Comparison of ENCODE assay signal across 12 mouse cellular contexts in genomic region chr4:58547273-58547565, GRCm38 (mm10). TPM values are rescaled to one million over a fixed set of nuclear protein-coding genes. Genes with fewer than 3 reads are reported as not detected.
A peak's percentile ranks its signal among the peaks of the same experiment; 100 is the strongest.
DNase-seq lines count a peak whose midpoint lies in the region; ATAC-seq and TF ChIP-seq lines count a peak whose summit lies in the region.
"Had no signal": no experiment of that assay in that cellular context is flagged by ENCODE, and none has a peak within 500 bp of the region (broad histone marks: within the 10 kb centered on the region; RNA-seq: fewer than 3 reads in every experiment).

No protein-coding gene starts in this region.

- no peak for TF ChIP-seq POLR2A in limb, embryonic 14.5 days (IDR thresholded peaks at IDR 0.05; ENCODE audit: borderline replicate concordance, extremely low read depth, insufficient read depth, insufficient read length)

- H3K36me3 ChIP-seq in embryonic facial prominence, embryonic 12.5 days: peaks cover 29% of the 10 kb centered on the region
- peaks cover 54% of the 10 kb centered on the region for H3K36me3 ChIP-seq in limb, embryonic 14.5 days (ENCODE audit: control insufficient read depth, insufficient read depth, low read length)

- no peak overlapping the region for H3K4me3 ChIP-seq in gastrocnemius, adult 2 months
- no peak overlapping the region for H3K4me3 ChIP-seq in layer of hippocampus, adult 2 months
- no peak overlapping the region for H3K4me3 ChIP-seq in embryonic facial prominence, embryonic 12.5 days
- H3K4me3 ChIP-seq in limb, embryonic 14.5 days (replicated peaks; ENCODE audit: low read length): no peak overlapping the region
- H3K4me3 ChIP-seq: erythroblast, embryonic 14.5 days had no signal

- no peak for DNase-seq in gastrocnemius, adult 2 months
- DNase-seq in gastrocnemius, postnatal 25 days: no peak
- no peak for DNase-seq in layer of hippocampus, adult 2 months (ENCODE audit: low spot score in 2 of 2)
- no peak for DNase-seq in layer of hippocampus, adult 8-10 months (ENCODE audit: low spot score in 2 of 2)
- DNase-seq in limb, embryonic 14.5 days (ENCODE audit: low spot score): peak; percentile 49
- DNase-seq in adrenal gland, postnatal 14 days: no peak
- DNase-seq in B cell, adult 2 months: no peak
- DNase-seq: cerebellum, adult 9-11 months; right cerebral cortex, adult 18-20 months had no signal

- H3K27ac ChIP-seq in gastrocnemius, adult 2 months: peak overlapping the region; percentile 53; the same call in 1 of the 2 replicates
- H3K27ac ChIP-seq in layer of hippocampus, adult 2 months: no peak overlapping the region
- H3K27ac ChIP-seq in embryonic facial prominence, embryonic 12.5 days: peak overlapping the region; percentile 55; the same call in 1 of the 2 replicates
- no peak overlapping the region for H3K27ac ChIP-seq in limb, embryonic 14.5 days (replicated peaks; ENCODE audit: low read depth, low read length)

- peak overlapping the region; percentile 32; the same call in 1 of the 2 replicates for H3K4me2 ChIP-seq in embryonic facial prominence, embryonic 12.5 days (replicated peaks)
- H3K4me2 ChIP-seq in limb, embryonic 14.5 days (replicated peaks; ENCODE audit: low read depth, low read length, severe bottlenecking): peak overlapping the region; percentile 19; the same call in 1 of the 2 replicates

- no peaks in the 10 kb centered on the region for H3K27me3 ChIP-seq in embryonic facial prominence, embryonic 12.5 days
- H3K27me3 ChIP-seq in limb, embryonic 14.5 days (ENCODE audit: control insufficient read depth, insufficient read depth, low read length): no peaks in the 10 kb centered on the region
- H3K27me3 ChIP-seq: Patski had no signal

- no peak for TF ChIP-seq CTCF in gastrocnemius, adult 2 months (IDR thresholded peaks at IDR 0.05)
- peak; percentile 43 for TF ChIP-seq CTCF in layer of hippocampus, adult 2 months (conservative IDR thresholded peaks at IDR 0.05)

- WGBS in embryonic facial prominence, embryonic 12.5 days: 59% methylated on average over 4 of the region's 4 CpGs
- 37% methylated on average over 4 of the region's 4 CpGs for WGBS in limb, embryonic 14.5 days

- no peak overlapping the region for H3K9ac ChIP-seq in embryonic facial prominence, embryonic 12.5 days
- H3K9ac ChIP-seq in limb, embryonic 14.5 days (ENCODE audit: low read depth, low read length, severe bottlenecking): no peak overlapping the region

- H3K4me1 ChIP-seq in embryonic facial prominence, embryonic 12.5 days: peaks cover 62% of the 10 kb centered on the region
- H3K4me1 ChIP-seq in limb, embryonic 14.5 days (ENCODE audit: control insufficient read depth, insufficient read depth, low read length): peaks cover 54% of the 10 kb centered on the region

- ATAC-seq in embryonic facial prominence, embryonic 12.5 days (ENCODE audit: insufficient number of reproducible peaks, insufficient read depth, low FRiP score, low TSS enrichment): no peak
- ATAC-seq in limb, embryonic 14.5 days (ENCODE audit: low FRiP score, low read depth): no peak
- ATAC-seq: Patski had no signal

- intact Hi-C loops in gastrocnemius, adult 2 months (cut with DNase I): loop anchor here (10.0 kb wide), 1 partner anchor 102 kb away; no protein-coding TSS in a partner anchor

- H3K9me3 ChIP-seq in embryonic facial prominence, embryonic 12.5 days: no peaks in the 10 kb centered on the region
- no peaks in the 10 kb centered on the region for H3K9me3 ChIP-seq in limb, embryonic 14.5 days (ENCODE audit: control insufficient read depth, low read length)

RNA-seq across cellular contexts. Expression of gene Lpar1, which starts 6.5 kb away (rescaled TPM):
- 10 to 100 TPM in 1 of 2 experiments, 1 to 10 TPM in 1; 5.3 to 13.8 TPM for total RNA-seq in gastrocnemius, adult 2 months (2021)
- total RNA-seq in gastrocnemius, postnatal 25 days (2021): 10 to 100 TPM; 14.8 to 15.4 TPM
- 10 to 100 TPM; 15.2 to 17.3 TPM for total RNA-seq in layer of hippocampus, adult 2 months (2021)
- 10 to 100 TPM; 19.0 to 22.7 (median 22.1) TPM for total RNA-seq in layer of hippocampus, adult 8-10 months (2022)
- 194 and 195 TPM in 2 replicates for polyA plus RNA-seq in embryonic facial prominence, embryonic 12.5 days (2016; fragmentation: Nextera tagmentation; extraction: Ambion mirVana)
- polyA plus RNA-seq in limb, embryonic 14.5 days (2012; rRNA removed): 90.8 and 114 TPM in 2 replicates
- 161 and 187 TPM in 2 replicates for polyA plus RNA-seq in limb, embryonic 14.5 days (2014; fragmentation: Nextera tagmentation; extraction: Ambion mirVana)
- total RNA-seq in adrenal gland, postnatal 14 days (2021): 15.2 and 28.7 TPM in 2 replicates

Comparison
In these comparisons a context has a peak if more than half of its experiments do, and no peak if none do; other contexts are left out.
1. H3K27ac ChIP-seq: peak in gastrocnemius, adult 2 months (single experiment) and embryonic facial prominence, embryonic 12.5 days (single experiment); none in layer of hippocampus, adult 2 months (single experiment) and limb, embryonic 14.5 days (single experiment).